Mouse (Mus musculus): ENCODE results near the gene Cxxc4. TPM values are rescaled to one million over a fixed set of nuclear protein-coding genes. Genes with fewer than 3 reads are reported as not detected.

The Cxxc4 gene
- polyA plus RNA-seq, 1 experiment from 2014 or later = 4.1 TPM

DNA sequence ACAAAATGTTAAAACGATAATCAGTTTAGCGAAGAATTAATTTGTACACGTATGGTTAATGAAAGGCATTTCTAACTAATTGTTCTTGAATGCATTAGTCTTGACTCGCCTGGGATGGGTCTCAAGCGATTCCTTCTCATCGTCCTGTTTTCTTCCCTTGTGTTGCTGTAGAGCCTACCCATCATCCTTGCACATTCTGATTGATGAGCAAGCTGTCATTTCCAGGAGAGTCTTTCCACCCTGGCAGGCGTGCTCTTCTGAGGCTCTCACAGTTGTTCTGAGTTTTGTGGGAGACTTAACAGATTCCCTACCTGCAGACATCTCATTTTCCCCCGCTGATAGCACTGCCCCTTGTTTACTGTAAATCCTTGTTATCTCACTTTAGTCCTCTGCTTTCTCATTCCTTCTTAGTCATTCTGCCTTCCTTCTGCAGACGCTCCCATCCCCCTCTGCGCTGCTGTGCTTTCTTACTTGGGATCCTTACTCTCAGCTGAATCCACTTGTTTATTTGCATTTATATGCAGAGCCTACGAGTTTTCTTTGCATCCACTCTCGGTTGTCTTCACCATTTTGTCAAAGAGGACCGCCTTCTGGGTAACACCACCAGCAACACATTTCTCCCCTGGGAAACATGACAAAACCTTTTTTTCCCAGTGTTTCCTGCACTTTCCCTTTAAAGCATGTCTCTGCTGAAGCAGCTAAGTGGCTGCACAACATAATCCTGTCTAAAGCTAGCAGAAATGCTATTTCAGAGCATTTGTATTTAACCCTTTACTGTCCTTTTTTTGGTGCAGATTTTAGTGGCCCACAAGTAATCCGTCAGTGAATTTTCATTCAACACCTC is 45.5 kb downstream of the Cxxc4 start:
- no peaks in the 10 kb centered on the region for H3K9me3 ChIP-seq (replicated peaks; ENCODE audit: low read length)
- DNase-seq (ENCODE audit: low spot score) (peak; percentile 16), ATAC-seq (replicated peaks; ENCODE audit: low FRiP score, low read depth) (no peak)
- no peak overlapping the region for H3K4me2 ChIP-seq (ENCODE audit: low read length)
- TF ChIP-seq CTCF (IDR thresholded peaks at IDR 0.05; ENCODE audit: low read depth) = no peak
- H3K36me3 ChIP-seq (ENCODE audit: insufficient read depth, low read length) = no peaks in the 10 kb centered on the region
- no peak overlapping the region for H3K27ac ChIP-seq
- 40% methylated on average over 14 of the region's 14 CpGs for WGBS
- no peak overlapping the region for H3K4me3 ChIP-seq (replicated peaks; ENCODE audit: low read depth, low read length)
- no peaks in the 10 kb centered on the region for H3K27me3 ChIP-seq (ENCODE audit: insufficient read depth, low read length)
- H3K4me1 ChIP-seq (replicated peaks; ENCODE audit: insufficient read depth, low read length) = no peaks in the 10 kb centered on the region
- H3K9ac ChIP-seq (ENCODE audit: low read depth, low read length) = no peak overlapping the region

DNA sequence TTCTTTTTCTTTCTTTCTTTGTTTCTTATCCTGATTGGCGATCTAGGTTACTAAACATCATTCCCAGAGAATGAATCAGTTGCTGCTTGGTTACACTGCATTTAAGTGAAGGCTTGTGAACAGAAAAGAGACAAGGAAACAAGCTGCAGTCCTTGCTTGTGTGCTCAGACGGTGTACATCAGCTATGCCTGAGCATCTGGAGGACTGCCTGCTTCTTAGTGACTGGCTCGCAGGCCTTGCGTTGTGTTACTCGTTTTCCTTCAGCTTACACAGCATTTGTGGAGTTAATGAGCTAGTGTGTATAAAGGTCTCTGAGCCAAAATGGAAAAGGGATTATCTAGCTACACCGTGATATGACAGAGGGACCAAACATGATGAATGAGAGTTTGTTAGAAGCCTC is 58.9 kb downstream of the Cxxc4 start:
- H3K4me3 ChIP-seq (replicated peaks; ENCODE audit: low read depth, low read length) = no peak overlapping the region
- H3K36me3 ChIP-seq (ENCODE audit: insufficient read depth, low read length) = no peaks in the 10 kb centered on the region
- H3K27me3 ChIP-seq (ENCODE audit: insufficient read depth, low read length) = no peaks in the 10 kb centered on the region
- H3K4me1 ChIP-seq (replicated peaks; ENCODE audit: insufficient read depth, low read length) = no peaks in the 10 kb centered on the region
- no peak overlapping the region for H3K9ac ChIP-seq (ENCODE audit: low read depth, low read length)
- DNase-seq (ENCODE audit: low spot score) (no peak), ATAC-seq (replicated peaks; ENCODE audit: low FRiP score, low read depth) (no peak)
- WGBS = 79% methylated on average over 6 of the region's 6 CpGs
- TF ChIP-seq CTCF (IDR thresholded peaks at IDR 0.05; ENCODE audit: low read depth) = no peak
- H3K27ac ChIP-seq = no peak overlapping the region
- H3K9me3 ChIP-seq (replicated peaks; ENCODE audit: low read length) = no peaks in the 10 kb centered on the region
- H3K4me2 ChIP-seq (ENCODE audit: low read length) = no peak overlapping the region

DNA sequence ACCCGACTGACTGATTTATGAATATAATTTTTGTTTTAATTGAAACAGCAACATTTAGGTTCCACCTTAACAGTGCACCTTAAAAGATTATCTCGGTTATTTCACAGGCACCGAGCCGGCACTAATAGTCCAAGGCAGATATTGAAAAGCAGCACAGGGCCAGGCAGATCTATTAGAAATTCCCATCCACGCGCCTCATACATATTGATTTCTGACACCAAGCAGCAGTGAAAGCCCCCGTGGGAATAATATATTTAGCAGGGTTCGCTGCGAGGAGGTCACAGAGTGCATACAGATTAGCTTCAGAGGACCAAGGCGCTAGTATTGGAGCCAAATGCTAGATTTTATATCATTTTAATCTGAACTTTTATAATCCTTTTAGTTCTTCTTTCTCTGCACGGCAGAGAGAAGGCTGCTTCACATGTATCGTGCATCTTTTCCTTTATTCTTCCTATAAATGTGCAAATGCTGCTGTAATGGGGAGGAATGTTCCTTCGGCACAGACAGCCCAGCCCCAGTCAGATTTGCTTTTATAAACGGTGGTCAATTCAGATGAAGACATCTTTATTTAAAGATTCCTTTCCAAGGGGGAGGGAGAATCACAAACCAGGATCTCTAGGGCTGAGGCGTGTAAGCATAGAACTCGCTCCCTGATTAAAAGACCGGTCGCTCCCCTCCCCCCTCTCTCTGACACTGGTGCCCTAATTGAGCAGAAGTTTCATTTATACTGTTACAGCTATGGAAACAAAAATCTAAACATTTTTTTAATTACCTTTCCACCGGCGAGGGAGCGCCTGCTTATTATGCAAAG is 66.6 kb downstream of the Cxxc4 start:
- ATAC-seq (replicated peaks; ENCODE audit: low FRiP score, low read depth) = no peak
- WGBS = 24% methylated on average over 21 of the region's 21 CpGs
- 0 out of 2 replicates have a peak overlapping the region, but pooled peaks have one; percentile 10 for H3K4me3 ChIP-seq (replicated peaks; ENCODE audit: low read depth, low read length)
- TF ChIP-seq CTCF (IDR thresholded peaks at IDR 0.05; ENCODE audit: low read depth) = no peak
- H3K27me3 ChIP-seq (ENCODE audit: insufficient read depth, low read length) = no peaks in the 10 kb centered on the region
- H3K9ac ChIP-seq (ENCODE audit: low read depth, low read length) = no peak overlapping the region
- H3K36me3 ChIP-seq (ENCODE audit: insufficient read depth, low read length) = no peaks in the 10 kb centered on the region
- H3K27ac ChIP-seq = no peak overlapping the region
- DNase-seq (ENCODE audit: low spot score) = no peak
- no peaks in the 10 kb centered on the region for H3K9me3 ChIP-seq (replicated peaks; ENCODE audit: low read length)
- no peaks in the 10 kb centered on the region; the same call in 1 of the 2 replicates for H3K4me1 ChIP-seq (replicated peaks; ENCODE audit: insufficient read depth, low read length)
- H3K4me2 ChIP-seq (ENCODE audit: low read length) = peak overlapping the region; percentile 47

DNA sequence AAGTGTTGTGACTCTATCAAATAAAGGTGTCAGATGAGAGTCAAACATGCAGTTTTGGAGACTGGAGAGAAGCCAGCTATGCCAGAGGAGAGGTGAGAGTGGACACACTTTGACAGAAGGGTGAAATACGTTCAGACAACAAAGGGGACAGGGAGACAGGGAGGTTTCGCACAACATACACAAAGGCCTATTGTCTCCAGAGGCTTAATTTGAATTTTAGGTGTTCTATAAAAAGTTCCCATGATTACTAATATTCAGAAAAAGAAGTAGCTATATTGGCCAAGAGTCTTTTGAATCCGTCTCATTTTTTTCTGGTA is 67.2 kb downstream of the Cxxc4 start:
- H3K9ac ChIP-seq (ENCODE audit: low read depth, low read length) = no peak overlapping the region
- DNase-seq (ENCODE audit: low spot score) (no peak), ATAC-seq (replicated peaks; ENCODE audit: low FRiP score, low read depth) (no peak)
- H3K36me3 ChIP-seq (ENCODE audit: insufficient read depth, low read length) = no peaks in the 10 kb centered on the region
- peak overlapping the region; percentile 47 for H3K4me2 ChIP-seq (ENCODE audit: low read length)
- no peak overlapping the region for H3K27ac ChIP-seq
- H3K9me3 ChIP-seq (replicated peaks; ENCODE audit: low read length) = no peaks in the 10 kb centered on the region
- H3K27me3 ChIP-seq (ENCODE audit: insufficient read depth, low read length) = no peaks in the 10 kb centered on the region
- H3K4me1 ChIP-seq (replicated peaks; ENCODE audit: insufficient read depth, low read length) = no peaks in the 10 kb centered on the region; the same call in 1 of the 2 replicates
- TF ChIP-seq CTCF (IDR thresholded peaks at IDR 0.05; ENCODE audit: low read depth) = no peak
- 58% methylated on average over 3 of the region's 3 CpGs for WGBS
- H3K4me3 ChIP-seq (replicated peaks; ENCODE audit: low read depth, low read length) = no peak overlapping the region

DNA sequence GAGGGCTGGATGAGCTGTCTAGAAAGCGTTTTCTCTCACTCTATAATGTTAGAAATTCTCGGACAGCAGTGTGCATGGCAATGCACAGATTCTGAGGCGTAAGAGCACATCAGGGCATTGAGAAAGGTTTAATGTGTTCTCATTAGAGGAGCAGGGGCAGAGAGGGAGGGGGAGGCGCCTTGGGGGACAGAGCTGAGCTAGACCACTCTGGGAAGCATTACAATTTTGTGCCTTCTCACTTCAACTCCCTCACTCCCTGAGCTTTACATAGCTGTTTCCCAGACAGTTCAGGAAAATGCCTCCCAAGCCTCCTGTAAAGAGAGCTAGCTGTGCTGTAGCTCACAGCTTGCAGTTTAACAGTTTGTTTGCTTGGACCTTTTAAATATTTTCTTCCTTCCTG is 70.2 kb downstream of the Cxxc4 start:
- 46% methylated on average over 4 of the region's 4 CpGs for WGBS
- Histone ChIP-seq H3K4me2 (ENCODE audit: low read length) (no peak overlapping the region), H3K9ac (ENCODE audit: low read depth, low read length) (no peak overlapping the region), H3K9me3 (replicated peaks; ENCODE audit: low read length) (no peaks in the 10 kb centered on the region), H3K36me3 (ENCODE audit: insufficient read depth, low read length) (no peaks in the 10 kb centered on the region), H3K27ac (no peak overlapping the region), H3K4me3 (replicated peaks; ENCODE audit: low read depth, low read length) (no peak overlapping the region), H3K4me1 (replicated peaks; ENCODE audit: insufficient read depth, low read length) (no peaks in the 10 kb centered on the region; the same call in 1 of the 2 replicates), H3K27me3 (ENCODE audit: insufficient read depth, low read length) (no peaks in the 10 kb centered on the region)
- ATAC-seq (replicated peaks; ENCODE audit: low FRiP score, low read depth) (no peak), DNase-seq (ENCODE audit: low spot score) (no peak)
- no peak for TF ChIP-seq CTCF (IDR thresholded peaks at IDR 0.05; ENCODE audit: low read depth)

DNA sequence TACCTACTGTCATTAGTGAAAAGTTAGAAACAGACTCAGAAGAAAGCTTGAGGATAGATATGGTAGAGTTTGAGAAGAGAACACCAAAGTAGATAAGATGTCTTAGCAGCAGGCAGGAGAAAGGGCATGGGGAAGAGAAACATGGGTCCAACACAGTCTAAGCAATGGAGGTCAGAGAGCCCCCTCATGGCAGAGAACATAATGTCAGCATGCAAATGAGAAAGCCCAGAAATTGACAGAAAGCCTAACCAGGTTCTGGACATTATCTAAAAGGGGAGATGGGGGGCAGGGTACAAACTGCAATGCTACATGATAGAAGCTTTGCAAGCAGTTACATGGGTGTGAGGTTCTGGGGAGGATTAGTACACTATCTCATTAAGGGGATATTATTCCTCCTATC is 71.5 kb downstream of the Cxxc4 start:
- H3K4me3 ChIP-seq (replicated peaks; ENCODE audit: low read depth, low read length) = no peak overlapping the region
- H3K36me3 ChIP-seq (ENCODE audit: insufficient read depth, low read length) = no peaks in the 10 kb centered on the region
- H3K27me3 ChIP-seq (ENCODE audit: insufficient read depth, low read length) = no peaks in the 10 kb centered on the region
- H3K4me1 ChIP-seq (replicated peaks; ENCODE audit: insufficient read depth, low read length) = no peaks in the 10 kb centered on the region; the same call in 1 of the 2 replicates
- peak; percentile 3; the same call in 1 of the 2 replicates for TF ChIP-seq CTCF (IDR thresholded peaks at IDR 0.05; ENCODE audit: low read depth)
- ATAC-seq (replicated peaks; ENCODE audit: low FRiP score, low read depth) (no peak), DNase-seq (ENCODE audit: low spot score) (no peak)
- no peak overlapping the region for H3K27ac ChIP-seq
- H3K9ac ChIP-seq (ENCODE audit: low read depth, low read length) = no peak overlapping the region
- H3K9me3 ChIP-seq (replicated peaks; ENCODE audit: low read length) = no peaks in the 10 kb centered on the region
- no peak overlapping the region for H3K4me2 ChIP-seq (ENCODE audit: low read length)

MicroRNA genes within 50 kb of the gene (microRNA counts, 519-probe panel; counts per million panel counts)
- 330 counts per million, percentile 68 among the panel's probes with 10 or more counts for microRNA mmu-miR-1895

Small RNA genes within 50 kb of the gene (microRNA-seq; reads per million reads assigned to microRNA genes)
- not detected for gene Mir1895

Data from kidney, postnatal 0 days (tissue).